Mouse (Mus musculus) MEL (cell line): ENCODE measurements around the gene Plekhh3.
"Not testable (repeated sequence)": the region's sequence is repeated elsewhere in the genome, so short reads cannot be mapped to it uniquely, and the experiment has no call there.

Experiments used
- CTCF ChIP-seq, 3 experiments: IDR thresholded peaks in 2 of 3; conservative IDR thresholded peaks in 1 of 3; 2 replicates each; pipeline ENCODE4 v1.5.1; 2011 to 2012; ENCODE audit warnings: low read length in 3 of 3, low read depth in 2 of 3, mild to moderate bottlenecking in 2 of 3, improper control_type of control experiment in 1 of 3, inconsistent platforms in 1 of 3, mixed read lengths in 1 of 3, moderate library complexity in 1 of 3; ENCODE audit not compliant: control insufficient read depth in 1 of 3, insufficient read depth in 1 of 3, poor library complexity in 1 of 3, severe bottlenecking in 1 of 3
- EP300 ChIP-seq, 2 experiments: IDR thresholded peaks; 2 replicates each; pipeline ENCODE4 v1.6.1; 2011; ENCODE audit warnings: improper control_type of control experiment in 2 of 2, low read length in 2 of 2, low read depth in 1 of 2, mild to moderate bottlenecking in 1 of 2
- GATA1 ChIP-seq: IDR thresholded peaks from 2 replicates; pipeline ENCODE4 v1.6.1; 2011; ENCODE audit warnings: low read depth, low read length, improper control_type of control experiment
- HCFC1 ChIP-seq: IDR thresholded peaks from 2 replicates; pipeline ENCODE4 v1.6.1; 2012; ENCODE audit warnings: low read depth, mild to moderate bottlenecking, inconsistent platforms, low read length, improper control_type of control experiment, moderate library complexity
- MAFK ChIP-seq: IDR thresholded peaks from 2 replicates; pipeline ENCODE4 v1.6.1; 2011; ENCODE audit warnings: low read depth, mild to moderate bottlenecking, low read length, improper control_type of control experiment, borderline replicate concordance
- MAX ChIP-seq: IDR thresholded peaks from 2 replicates; pipeline ENCODE4 v1.6.1; 2011; ENCODE audit warnings: low read length, improper control_type of control experiment
- POLR2A ChIP-seq, 2 experiments: IDR thresholded peaks; 2 replicates each; pipeline ENCODE4 v1.6.1; 2011 to 2012; ENCODE audit warnings: low read length in 2 of 2, mild to moderate bottlenecking in 2 of 2, control low read depth in 1 of 2, improper control_type of control experiment in 1 of 2, low read depth in 1 of 2, moderate library complexity in 1 of 2; ENCODE audit not compliant: control insufficient read depth in 1 of 2, insufficient read depth in 1 of 2, poor library complexity in 1 of 2
- POLR2AphosphoS2 ChIP-seq: IDR thresholded peaks from 2 replicates; pipeline ENCODE4 v1.6.1; 2011; ENCODE audit warnings: low read length, improper control_type of control experiment
- TAL1 ChIP-seq: IDR thresholded peaks from 2 replicates; pipeline ENCODE4 v1.6.1; 2012; ENCODE audit warnings: mild to moderate bottlenecking, inconsistent platforms, low read length, moderate library complexity, mixed read lengths
- TBP ChIP-seq: IDR thresholded peaks from 2 replicates; pipeline ENCODE4 v1.8.0; 2011; ENCODE audit warnings: low read depth, low read length, improper control_type of control experiment
- USF1 ChIP-seq: IDR thresholded peaks from 2 replicates; pipeline ENCODE4 v1.6.1; 2014; ENCODE audit warnings: low read depth, mild to moderate bottlenecking, inconsistent platforms, low read length, improper control_type of control experiment, moderate library complexity
- ZC3H11A ChIP-seq: IDR thresholded peaks from 2 replicates; pipeline ENCODE4 v1.6.1; 2012; ENCODE audit warnings: low read depth, mild to moderate bottlenecking, inconsistent platforms, low read length, improper control_type of control experiment
- ZNF384 ChIP-seq: IDR thresholded peaks from 2 replicates; pipeline ENCODE4 v1.6.1; 2012; ENCODE audit warnings: low read depth, mild to moderate bottlenecking, inconsistent platforms, low read length, improper control_type of control experiment

- not testable (repeated sequence) for TF ChIP-seq USF1; POLR2AphosphoS2; HCFC1; EP300 (IDR thresholded peaks at IDR 0.05; ENCODE audit: low read depth in 1 of 2, low read length in 2 of 2); CTCF (IDR thresholded peaks at IDR 0.05 in 2 of 3, conservative IDR thresholded peaks at IDR 0.05 in 1 of 3; ENCODE audit: control insufficient read depth in 1 of 3, insufficient read depth in 1 of 3, low read depth in 2 of 3, low read length in 3 of 3, poor library complexity in 1 of 3, severe bottlenecking in 1 of 3); TAL1; MAX; ZC3H11A; MAFK; POLR2A (IDR thresholded peaks at IDR 0.05; ENCODE audit: control insufficient read depth in 1 of 2, insufficient read depth in 1 of 2, low read depth in 1 of 2, low read length in 2 of 2, poor library complexity in 1 of 2); TBP; GATA1; ZNF384
These were observed 11.0 kb downstream of the Plekhh3 start for GRCm38 (mm10) chr11:101160151-101160550.
